Mouse (Mus musculus): ENCODE results near the gene Slc25a38.
"Not testable (repeated sequence)": the region's sequence is repeated elsewhere in the genome, so short reads cannot be mapped to it uniquely, and the experiment has no call there.

Slc25a38 gene

DNA sequence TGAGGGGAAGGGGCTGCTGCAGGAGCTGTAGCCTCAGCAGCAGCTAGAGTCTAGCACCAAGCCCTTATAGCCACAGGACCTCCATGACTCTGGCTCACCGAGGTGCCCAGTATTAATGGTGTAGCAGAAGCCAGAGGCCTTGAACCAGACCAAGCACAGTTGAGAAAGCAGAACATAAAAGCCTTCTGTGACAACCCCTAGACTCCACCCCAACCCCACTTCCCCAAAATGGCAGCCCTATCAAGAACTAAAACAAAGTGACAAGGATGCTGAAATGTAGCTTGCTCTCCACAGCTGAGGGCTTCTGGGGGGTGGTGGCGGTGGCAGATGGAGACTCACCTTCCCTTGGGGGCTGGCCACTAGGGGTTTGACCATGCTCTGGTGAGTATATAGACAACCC is 9.0 kb upstream of the Slc25a38 start:
- DNase-seq, result no peak

- DNase-seq, result not testable (repeated sequence)
These were observed 1.2 kb upstream of the Slc25a38 start for GRCm38 (mm10) chr9:120108953-120109352.

DNA sequence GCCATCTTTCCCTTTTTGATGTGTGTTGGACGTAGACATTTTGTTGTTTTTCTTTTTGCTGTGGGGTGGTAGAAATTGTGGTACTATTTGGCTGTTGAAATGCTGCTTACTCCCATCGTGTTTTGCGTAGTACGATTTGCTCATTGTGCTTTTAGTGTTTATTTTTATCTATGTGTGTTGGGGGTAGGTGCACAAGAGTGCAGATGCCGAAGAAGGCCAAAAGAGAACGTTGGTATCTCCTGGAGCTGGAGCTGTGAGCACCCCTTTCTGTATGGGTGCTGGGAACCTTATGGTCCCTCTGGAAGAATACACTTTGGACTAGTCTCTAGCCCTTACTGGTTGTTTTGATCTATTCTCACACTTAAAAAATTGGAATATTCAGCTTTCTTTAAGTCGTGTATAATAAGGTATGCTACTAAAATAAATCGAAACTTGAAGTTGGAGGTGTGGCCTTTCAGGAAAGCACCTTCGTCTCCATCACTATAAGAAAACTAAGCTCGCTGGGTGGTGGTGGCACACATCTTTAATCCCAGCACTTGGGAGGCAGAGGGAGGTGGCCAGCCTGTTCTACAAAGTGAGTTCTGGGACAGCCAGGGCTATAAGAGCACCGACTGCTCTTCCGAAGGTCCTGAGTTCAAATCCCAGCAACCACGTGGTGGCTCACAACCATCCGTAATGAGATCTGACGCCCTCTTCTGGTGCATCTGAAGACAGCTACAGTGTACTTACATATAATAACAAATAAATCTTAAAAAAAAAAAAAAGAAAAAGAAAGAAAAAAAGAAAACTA is 1.2 kb downstream of the Slc25a38 start:
- DNase-seq, result no peak

DNA sequence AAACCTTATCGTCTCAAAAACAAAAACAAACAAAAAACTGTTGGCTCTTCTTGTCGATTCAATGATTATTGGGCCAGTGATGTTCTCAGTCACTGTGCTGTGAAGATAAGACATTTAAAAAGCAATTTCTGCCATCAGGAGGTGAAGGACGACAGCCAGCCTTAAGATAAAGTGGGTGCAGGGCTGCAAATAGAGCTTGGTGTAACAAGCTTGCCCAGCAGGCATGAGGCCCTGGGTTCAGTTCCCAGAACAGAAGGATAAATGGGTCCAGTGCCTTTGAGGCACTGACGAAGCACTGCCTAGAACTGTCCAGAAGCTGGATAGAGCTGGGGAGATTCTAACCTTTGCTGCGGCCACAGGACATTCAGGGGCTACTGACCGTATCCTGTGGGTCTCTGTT is 2.3 kb downstream of the Slc25a38 start:
- DNase-seq, result no peak

- no peak for DNase-seq
These were observed 3.3 kb downstream of the Slc25a38 start for GRCm38 (mm10) chr9:120113456-120113855.

DNA sequence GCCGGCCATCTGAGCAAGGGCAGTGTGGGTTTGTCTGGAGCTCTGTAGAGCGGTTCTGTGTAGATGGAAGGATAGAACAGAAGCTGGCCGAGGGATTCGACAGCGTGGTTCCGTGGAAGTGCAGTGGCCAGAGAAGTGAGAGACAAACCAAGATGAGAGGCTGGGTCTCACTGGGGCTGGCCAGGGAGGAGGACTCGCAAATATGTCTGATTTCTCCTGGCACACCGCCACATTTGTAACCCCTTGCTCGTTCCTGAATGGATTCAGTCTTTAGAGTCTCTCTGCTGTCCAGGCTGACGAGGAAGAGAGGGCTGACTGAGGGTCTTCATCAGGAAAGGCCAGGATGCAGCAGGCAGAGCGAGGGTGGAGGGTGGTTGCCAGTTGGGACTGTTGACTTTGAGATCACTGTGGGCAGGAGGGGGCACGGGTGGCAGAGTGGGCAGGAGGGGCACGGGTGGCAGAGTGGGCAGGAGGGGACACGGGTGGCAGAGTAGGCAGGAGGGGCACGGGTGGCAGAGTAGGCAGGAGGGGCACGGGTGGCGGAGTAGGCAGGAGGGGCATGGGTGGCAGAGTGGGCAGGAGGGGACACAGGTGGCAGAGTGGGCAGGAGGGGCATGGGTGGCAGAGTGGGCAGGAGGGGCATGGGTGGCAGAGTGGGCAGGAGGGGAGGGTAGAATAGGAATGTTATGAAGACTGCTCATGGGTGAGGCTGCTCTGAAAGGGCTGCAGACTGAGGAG is 4.0 kb downstream of the Slc25a38 start:
- no peak for DNase-seq

DNA sequence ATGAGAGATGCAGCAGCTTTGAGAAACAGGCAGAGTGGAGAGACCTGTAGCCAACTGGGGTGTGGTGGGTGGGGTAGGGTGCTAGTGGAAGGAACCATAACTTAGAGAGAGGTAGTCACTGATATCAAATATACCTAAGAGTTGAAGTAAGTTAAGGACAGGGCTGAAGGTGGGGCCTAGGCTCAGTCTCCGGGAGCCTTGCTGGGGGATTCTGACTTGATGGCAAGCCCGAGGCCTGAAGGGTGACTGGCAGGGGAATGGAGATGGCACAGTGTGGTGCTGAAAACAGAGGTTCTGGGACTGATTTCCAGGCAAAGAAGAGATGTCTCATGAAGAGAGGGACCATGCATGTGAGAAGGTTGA is 4.6 kb downstream of the Slc25a38 start:
- DNase-seq, result no peak

GRCm38 (mm10) chr9:120115580-120115979 is 5.4 kb downstream of the Slc25a38 start:
- DNase-seq, result no peak

DNA sequence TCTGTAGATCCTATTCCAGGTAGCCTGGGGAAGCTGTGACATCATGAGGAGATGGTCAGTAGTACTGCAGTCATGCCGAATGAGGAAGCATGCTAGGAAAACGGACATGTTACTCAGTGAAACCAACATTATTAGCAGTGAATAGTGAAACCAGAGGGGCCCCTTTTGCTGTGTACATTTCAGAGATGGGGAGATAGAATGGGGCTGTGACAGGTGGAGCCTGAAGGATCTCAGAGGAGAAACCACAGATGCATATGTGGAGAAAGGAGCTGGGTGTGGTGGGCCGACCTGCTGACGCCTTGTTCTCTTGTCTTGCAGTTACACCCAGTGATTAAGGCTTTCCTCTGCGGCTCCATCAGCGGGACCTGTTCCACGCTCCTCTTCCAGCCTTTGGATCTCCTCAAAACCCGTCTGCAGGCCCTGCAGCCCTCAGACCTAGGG is 6.0 kb downstream of the Slc25a38 start:
- DNase-seq, result no peak

GRCm38 (mm10) chr9:120118212-120118611 is 8.0 kb downstream of the Slc25a38 start:
- no peak for DNase-seq

DNA sequence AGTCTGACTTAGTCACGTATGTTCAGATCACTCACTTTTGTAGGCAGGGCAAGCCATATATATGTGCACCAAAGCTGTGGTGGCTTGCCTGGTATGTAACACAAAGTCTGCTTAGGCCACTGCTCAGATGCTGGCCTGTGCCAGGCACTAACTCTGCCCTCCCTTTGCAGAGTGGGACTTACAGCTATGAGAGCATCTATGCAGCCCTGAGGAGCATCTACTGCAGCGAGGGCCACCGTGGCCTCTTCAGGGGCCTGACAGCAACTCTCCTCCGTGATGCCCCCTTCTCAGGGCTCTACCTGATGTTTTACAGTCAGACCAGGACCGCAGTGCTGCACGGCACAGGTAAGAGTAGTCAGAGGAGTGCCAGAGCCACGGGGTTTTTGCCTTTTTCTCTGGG is 10.3 kb downstream of the Slc25a38 start:
- DNase-seq, result no peak

- no peak for DNase-seq
These were observed 16.7 kb downstream of the Slc25a38 start for GRCm38 (mm10) chr9:120126868-120127267.

- peak; percentile 97 for DNase-seq
These were observed 17.5 kb downstream of the Slc25a38 start, which contains the start of gene Rpsa for GRCm38 (mm10) chr9:120127538-120128251. Gene Rpsa, plus strand, starts transcription at chr9:120127689.

DNA sequence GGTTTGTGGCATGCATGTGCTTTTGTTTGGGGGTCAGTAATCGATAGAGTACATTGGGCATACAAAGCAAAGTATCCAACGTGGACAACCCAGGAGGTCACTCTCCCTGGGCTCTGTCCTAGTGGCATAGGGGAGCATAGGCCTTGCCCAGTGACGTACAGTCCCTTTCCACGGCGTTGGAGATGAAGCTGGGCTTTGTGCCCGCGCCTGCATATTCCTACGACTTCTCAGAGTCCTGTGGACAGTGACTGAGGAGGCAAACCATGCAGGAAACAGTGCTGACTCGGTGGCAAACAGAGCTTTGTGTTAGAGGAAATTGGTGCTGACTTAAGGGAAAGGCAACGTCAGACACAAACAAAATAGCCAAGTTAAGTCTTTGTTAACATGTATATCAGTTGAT is 19.1 kb downstream of the Slc25a38 start:
- DNase-seq, result no peak

DNA sequence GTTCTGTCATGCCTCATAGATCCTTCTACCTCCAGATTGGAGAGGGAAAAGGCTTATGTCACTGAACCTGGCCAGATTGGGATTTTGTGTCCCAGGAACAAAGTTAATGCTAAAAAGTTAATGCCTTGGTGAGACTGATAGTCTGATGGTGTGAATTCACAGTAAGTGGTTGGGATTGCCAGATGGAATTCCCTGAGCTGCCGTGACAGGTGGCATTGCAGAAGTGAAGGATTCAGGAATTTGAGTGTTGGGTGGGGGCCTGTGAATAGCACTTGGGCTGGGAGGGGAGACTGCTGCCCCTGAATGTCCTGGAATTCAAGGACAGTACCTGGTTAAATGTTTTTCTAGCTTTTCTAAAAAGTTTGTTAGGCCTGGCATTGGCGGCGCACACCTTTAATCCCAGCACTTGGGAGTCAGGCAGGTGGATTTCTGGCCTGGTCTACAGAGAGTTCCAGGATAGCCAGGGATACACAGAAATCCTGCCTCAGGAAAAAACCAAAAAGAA is 21.7 kb downstream of the Slc25a38 start:
- DNase-seq, result no peak

DNA sequence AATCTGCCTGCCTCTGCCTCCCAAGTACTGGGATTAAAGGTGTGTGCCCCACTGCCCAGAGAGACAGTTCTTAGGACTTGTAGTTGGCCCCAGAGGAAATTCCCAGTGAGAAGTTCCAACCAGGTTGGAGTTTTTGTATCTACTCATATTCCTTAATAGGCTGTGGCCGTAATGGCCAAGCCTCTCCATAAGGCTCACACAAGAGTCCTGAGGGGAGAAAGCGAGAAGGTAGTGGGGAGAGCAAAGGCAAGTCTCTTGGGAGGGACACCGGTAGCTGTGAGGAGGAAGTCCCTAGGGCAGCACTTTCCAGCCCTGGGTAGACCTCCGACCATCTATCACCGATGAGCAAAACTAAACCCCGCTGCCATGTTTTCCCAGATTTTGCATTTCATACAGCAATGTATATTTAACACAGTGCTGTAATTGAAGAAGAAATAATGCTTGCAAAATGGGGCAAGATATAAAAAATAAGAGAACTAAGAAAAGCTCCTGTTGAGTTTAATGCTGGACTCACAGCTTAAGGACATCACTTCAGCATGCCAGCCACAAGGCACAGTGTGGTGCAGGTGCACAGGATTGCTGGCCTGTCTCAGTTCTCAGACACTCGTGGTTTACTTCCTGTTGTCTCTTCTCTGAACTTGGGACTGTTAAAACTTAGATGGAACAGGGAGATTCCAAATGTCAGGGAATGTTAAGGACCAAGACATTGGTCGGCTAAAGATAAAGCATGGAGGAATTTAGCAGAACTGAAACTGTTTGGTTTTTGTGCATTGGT is 23.0 kb downstream of the Slc25a38 start:
- no peak for DNase-seq

- DNase-seq, result no peak
These were observed 23.7 kb downstream of the Slc25a38 start for GRCm38 (mm10) chr9:120133755-120134475.

GRCm38 (mm10) chr9:120134529-120135160 is 24.5 kb downstream of the Slc25a38 start:
- no peak for DNase-seq

DNA sequence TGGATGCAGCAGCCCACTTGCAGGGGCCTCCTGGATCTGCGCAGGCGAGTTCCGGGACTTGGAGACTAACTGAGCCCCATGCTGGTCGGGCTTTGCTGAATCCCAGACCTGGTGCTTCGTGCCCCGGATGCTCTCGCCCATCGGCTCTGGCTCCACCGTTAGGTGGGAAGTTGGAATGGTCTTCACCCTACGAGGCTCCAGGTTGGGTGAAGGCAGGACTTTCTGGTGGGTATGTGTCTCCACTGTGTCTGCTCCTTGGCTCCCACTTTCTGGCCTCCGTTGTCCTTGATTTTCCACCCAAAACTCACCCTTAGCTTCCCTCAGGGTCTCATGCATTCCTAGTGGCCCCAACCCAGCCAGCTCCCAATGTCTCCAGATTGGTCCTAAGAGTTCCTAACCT is 25.3 kb downstream of the Slc25a38 start:
- DNase-seq, result no peak

DNA sequence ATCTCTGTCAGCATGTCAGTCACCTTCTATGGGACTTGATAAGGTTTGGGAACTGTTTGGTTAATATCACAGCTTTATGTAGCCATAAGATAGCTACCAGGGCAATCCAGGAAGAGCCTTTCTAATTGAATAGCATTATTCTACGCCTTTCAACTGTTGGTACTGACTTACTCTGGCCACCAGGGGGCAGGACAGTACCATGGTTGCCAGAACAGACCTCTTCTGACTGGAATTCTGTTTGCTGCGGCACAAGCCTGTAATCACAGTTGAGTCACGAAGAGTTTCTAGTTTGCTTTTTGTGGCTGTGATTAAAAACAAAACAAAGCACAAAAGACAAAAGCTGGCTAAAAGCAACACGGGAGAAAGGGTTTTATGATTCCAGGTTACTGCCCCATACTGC is 30.5 kb downstream of the Slc25a38 start:
- DNase-seq, result peak; percentile 56 to 69

DNA sequence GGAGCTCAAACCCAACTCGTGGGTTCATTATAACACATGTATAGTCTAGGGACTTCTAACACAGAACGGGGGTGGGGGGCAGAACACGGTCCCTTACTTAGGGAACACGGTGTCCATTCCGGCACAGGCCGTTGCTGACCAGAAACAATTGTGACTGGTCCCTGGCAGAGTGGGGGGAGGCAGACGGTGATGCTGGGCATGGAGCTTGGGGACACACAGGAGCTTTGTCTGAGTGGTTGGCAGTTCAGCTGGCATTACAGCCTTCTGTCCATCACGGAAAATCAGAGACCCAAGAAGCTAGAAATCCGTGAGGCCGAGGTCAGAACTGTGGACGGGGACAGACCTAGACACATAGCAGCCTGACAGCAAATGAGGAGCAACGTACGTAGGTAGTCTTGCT is 34.3 kb downstream of the Slc25a38 start:
- no peak for DNase-seq

All from lung, adult 18-20 months (tissue).